Mouse (Mus musculus): Measurements from ENCODE around the gene Atp6v0e.

The Atp6v0e gene

DNA sequence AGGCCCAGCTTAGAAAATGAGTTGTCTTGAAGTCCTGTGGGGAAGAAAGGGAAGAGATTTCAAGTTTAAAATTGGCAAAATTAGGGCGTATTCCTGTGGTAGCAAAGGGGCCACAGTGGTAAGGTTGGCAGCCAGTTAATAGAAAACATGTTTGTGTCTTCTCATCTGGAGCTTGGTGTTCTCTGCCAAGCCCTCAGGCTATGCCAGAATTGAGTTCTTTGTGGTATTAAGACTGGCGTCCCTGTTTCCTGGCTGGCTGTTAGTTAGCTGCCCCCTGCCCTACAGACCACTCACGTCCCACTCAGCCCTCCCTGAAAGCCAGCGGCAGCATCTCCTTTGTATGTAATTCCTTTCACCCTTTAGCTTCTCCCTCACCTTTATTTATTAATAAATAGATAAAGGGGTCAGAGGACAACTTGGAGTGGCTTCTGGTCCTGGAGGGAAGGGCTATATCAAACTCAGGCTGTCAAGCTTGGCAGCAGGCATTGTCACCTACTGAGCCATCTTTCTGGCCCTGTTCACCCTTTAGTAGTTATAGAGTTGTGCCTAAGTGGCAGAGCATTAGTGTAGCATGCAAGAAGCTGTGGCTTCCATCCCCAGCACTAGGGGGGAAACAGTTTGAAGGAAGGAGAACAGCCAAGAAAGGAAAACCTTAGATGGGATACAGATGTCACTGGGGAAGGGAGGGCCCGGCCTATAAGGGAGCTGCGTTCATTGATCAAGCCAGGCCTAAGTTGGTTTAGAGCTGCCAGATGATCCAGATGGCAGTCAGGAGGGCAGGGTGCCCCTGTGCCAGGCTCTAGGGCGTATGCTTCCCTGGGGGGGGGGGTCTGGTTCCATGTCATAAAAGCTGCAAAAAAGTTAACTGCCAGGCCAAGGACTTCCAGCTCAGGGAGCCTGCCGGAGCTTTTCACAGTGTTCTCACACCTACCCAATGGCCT, 26.0 kb downstream of the Atp6v0e start:
- DNase-seq, result peak; percentile 58 to 81

- peak; percentile 28 to 34 for DNase-seq
Measured at GRCm38 (mm10) chr17:26689810-26690209, 26.8 kb downstream of the Atp6v0e start.

- DNase-seq, result peak; percentile 43 to 55
Measured at GRCm38 (mm10) chr17:26690236-26690635, 27.2 kb downstream of the Atp6v0e start.

- peak in 1 of 2 experiments; percentile 28 for DNase-seq
Measured at GRCm38 (mm10) chr17:26691110-26691509, 28.1 kb downstream of the Atp6v0e start.

DNA sequence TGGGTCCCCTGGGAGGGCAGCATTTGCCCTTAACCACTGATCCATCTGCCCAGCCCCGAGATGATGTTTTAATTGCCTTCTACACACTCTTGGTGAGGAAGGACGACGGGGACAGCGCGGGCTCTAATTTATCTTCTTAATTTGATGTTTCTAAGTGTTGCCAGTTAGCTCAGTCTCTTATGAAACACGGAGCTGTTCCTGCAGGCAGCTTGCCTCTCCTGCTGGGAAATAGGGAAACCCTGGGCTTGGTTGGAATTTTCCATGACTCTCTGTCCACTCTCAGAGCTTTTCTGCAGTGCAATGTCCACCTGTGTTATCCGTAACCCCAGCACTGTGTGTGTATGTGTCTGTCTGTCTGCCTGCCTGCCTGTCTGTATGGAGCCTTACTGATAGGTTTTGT, 30.4 kb downstream of the Atp6v0e start:
- no peak for DNase-seq

DNA sequence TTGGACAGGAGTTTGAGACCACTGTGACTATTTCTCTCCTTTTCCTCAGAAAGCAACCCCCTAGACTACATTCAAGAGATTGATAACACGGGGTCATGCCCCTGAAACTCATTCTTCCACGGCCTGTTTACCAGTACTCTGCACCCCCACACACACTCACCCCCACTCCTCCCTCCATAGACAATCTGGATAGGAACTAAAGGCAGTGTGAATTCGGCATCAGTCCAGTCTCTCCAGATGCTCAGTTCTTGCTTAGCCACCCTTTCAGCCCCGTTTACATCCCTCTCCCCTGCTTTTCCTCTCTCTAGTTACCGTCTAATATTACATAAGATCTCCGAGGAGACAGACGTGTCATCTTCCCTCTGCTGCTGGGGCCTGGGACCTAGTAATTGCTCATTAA, 31.1 kb downstream of the Atp6v0e start:
- DNase-seq, result peak; percentile 56 to 65

GRCm38 (mm10) chr17:26695193-26695592, 32.2 kb downstream of the Atp6v0e start:
- no peak for DNase-seq

DNA sequence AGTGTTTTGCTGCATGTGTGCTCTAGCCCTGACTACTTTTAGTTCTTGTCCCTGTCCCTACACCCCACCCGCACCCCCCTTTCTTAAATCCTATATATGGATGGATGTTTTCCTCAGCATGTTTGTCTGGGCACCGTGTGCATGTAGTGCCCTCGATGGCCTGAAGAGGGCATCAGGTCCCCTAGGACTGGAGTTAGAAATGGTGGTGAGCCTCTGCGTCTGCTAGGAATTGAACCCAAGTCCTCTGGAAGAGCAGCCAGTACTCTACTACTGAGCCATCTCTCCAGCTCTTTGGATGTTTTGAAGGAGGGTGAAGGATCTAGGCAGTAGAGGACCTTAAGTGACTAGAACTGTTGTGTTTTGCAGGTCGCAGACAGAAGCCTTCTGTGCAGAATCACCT, 35.8 kb downstream of the Atp6v0e start:
- DNase-seq, result no peak

GRCm38 (mm10) chr17:26699819-26700616, 37.0 kb downstream of the Atp6v0e start:
- peak in 1 of 2 experiments; percentile 35 for DNase-seq

GRCm38 (mm10) chr17:26701565-26701964, 38.5 kb downstream of the Atp6v0e start:
- no peak for DNase-seq

GRCm38 (mm10) chr17:26702621-26703020, 39.6 kb downstream of the Atp6v0e start:
- DNase-seq, result no peak

GRCm38 (mm10) chr17:26703671-26704070, 40.6 kb downstream of the Atp6v0e start:
- DNase-seq, result peak; percentile 51 to 52

GRCm38 (mm10) chr17:26705463-26706359, 42.7 kb downstream of the Atp6v0e start:
- DNase-seq, result no peak

GRCm38 (mm10) chr17:26707066-26707465, 44.0 kb downstream of the Atp6v0e start:
- DNase-seq, result no peak

DNA sequence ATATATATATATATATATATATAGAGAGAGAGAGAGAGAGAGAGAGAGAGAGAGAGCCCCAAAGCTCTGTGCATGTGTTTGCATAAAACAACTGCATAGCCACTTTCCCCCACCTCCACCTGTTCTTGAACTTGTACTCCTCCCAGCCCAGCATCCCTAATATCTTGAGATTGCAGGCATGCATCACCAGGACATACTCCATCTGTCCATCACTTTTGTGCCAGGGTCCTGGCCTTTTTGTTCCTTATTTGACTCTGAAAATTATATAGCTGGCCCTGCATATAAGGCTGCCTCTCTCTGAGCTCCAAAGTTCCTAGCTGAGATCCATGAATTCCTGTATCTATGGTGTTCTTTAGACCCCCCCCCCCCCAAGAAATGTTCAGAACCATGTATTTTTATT, 45.5 kb downstream of the Atp6v0e start:
- DNase-seq, result peak; percentile 36 to 41

GRCm38 (mm10) chr17:26708993-26709590, 46.1 kb downstream of the Atp6v0e start:
- DNase-seq, result peak; percentile 55 to 60

DNA sequence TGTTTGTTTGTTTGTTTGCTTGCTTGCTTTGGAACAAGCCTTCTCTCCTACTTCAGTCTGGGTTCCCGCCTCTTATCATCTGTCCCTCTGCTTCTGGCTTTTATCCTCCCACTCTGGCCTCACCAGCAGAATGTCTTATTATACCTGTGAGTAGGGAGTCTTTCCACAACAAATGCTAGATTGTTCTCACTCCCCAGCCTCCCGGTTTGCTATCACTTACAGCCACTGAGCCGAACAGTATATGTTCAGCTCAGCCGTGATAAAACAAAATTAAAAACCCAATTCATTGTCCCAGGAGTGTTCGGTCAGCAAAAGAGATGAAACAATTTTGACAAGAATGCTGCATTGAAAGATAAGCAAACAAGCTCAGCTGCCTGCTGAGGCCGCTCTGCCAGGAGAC, 47.0 kb downstream of the Atp6v0e start:
- no peak for DNase-seq

- DNase-seq, result peak; percentile 99
Measured at GRCm38 (mm10) chr17:26715271-26715758, 52.3 kb downstream of the Atp6v0e start, which contains the start of gene Crebrf. Gene Crebrf, plus strand, starts transcription at chr17:26715650.

DNA sequence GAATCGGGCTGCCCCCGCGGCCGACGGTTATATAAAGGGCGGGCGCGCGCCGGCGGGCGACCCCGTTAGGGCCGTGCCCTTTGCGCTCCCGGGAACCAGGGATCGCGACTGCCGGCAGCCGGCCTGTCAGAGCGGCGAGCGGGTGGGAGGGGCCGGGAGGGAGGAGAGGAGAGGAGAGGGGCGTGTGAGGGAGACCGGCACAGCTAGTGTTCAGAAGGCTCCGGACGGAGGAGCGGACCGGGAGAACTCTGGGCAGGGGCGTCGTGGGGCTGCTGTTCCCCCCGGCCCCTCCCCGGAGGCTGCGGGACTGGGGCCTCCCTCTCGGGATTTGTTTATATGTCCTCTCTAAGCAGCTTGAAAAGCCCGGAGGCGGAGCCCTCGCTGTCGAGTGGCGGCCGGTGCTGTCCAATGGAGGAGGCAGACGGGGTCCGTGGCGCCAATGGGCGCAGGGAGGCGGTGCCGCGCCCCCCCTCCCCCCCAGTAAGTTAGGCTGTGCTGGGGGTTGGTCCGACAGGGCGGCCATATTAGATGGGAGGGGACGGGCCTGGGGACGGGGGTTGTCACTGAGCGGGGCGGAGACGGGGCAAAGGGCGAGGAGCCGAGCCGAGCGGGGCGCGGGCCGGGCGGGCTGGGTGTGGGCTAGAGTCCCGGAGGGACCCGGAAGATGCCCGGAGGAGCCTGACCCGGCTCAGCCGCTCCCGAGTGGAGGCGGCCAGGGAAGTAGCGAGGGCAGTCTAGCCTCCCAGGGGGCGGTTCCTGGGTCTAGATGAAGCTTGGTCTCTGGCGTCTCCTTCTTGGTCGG, 53.1 kb downstream of the Atp6v0e start:
- peak; percentile 95 to 97 for DNase-seq

DNA sequence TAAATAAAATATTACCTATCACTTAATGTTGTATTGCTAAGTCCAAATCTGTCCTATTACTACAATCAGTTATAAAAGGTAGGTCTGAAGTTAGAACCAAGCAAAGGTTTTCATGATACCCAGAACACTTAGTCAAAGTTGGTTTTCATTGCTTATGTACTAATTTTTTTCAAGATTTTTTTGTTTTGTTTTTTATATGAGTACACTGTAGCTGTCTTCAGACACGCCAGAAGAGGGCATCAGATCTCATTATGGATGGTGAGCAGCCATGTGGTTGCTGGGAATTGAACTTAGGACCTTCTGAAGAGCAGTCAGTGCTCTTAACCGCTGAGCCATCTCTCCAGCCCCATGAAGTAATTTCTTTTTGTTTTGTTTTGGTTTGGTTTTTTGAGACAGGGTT, 54.8 kb downstream of the Atp6v0e start:
- no peak for DNase-seq

DNA sequence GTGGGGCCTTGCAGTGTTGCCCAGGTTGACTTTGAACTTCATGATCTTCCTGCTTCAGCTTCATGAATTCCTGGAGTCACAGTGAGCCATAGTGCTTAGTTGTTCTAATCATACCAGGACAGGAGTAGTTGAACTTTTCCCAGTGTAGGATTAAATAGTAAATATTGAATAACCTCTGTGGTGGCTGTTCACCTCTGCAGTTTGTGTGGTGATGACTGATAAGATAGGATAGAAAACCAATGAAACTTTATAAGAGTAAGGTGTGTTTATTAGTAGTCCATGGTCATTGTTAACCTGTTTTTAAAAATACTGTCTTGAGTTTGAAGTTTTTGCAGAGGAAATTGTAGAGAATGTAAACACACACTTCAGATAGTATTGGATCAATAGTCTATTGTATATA, 56.4 kb downstream of the Atp6v0e start:
- no peak for DNase-seq

All from cerebellum, postnatal 10 days (tissue).